Mouse (Mus musculus) heart, embryonic 15.5 days (tissue): Measurements from ENCODE around the gene Gpank1. TPM values are rescaled to one million over a fixed set of nuclear protein-coding genes. Genes with fewer than 3 reads are reported as not detected.

Experiments
- ATAC-seq: fragments of 200-750 bp; cut with Nextera tagmentation; replicated peaks from 2 replicates; pipeline ENCODE4 v1.8.0; 2017; ENCODE audit warnings: low read depth, moderate TSS enrichment; ENCODE audit not compliant: insufficient number of reproducible peaks, insufficient read depth, low FRiP score
- H3K27ac ChIP-seq: fragments of 300-500 bp; sonication (generic); 2 replicates; pipeline ENCODE4 v1.5.1; 2015; ENCODE audit warnings: mild to moderate bottlenecking, inconsistent platforms
- H3K27me3 ChIP-seq: fragments of 300-500 bp; sonication (generic); 2 replicates; pipeline ENCODE4 v1.6.1; 2015; ENCODE audit warnings: inconsistent platforms
- H3K36me3 ChIP-seq: fragments of 300-500 bp; sonication (generic); 2 replicates; pipeline ENCODE4 v1.6.1; 2015; ENCODE audit warnings: mild to moderate bottlenecking, inconsistent platforms
- H3K4me1 ChIP-seq: fragments of 300-500 bp; sonication (generic); replicated peaks from 2 replicates; pipeline ENCODE4 v1.6.1; 2015; ENCODE audit warnings: inconsistent platforms
- H3K4me2 ChIP-seq: fragments of 300-500 bp; sonication (generic); 2 replicates; pipeline ENCODE4 v1.6.1; 2015; ENCODE audit warnings: inconsistent platforms, mild to moderate bottlenecking, moderate library complexity
- H3K4me3 ChIP-seq: fragments of 300-500 bp; sonication (generic); 2 replicates; pipeline ENCODE4 v1.5.1; 2015; ENCODE audit warnings: mild to moderate bottlenecking, inconsistent platforms
- H3K9ac ChIP-seq: fragments of 300-500 bp; sonication (generic); 2 replicates; pipeline ENCODE4 v1.6.1; 2015; ENCODE audit warnings: mild to moderate bottlenecking, inconsistent platforms
- H3K9me3 ChIP-seq: fragments of 300-500 bp; sonication (generic); replicated peaks from 2 replicates; pipeline ENCODE4 v1.6.1; 2016; ENCODE audit warnings: inconsistent platforms
- WGBS: fragments of 180-500 bp; shearing (Covaris S2); methylation state at CpG from one replicate; pipeline ENCODE4 v1.1.7; 2015; ENCODE audit warnings: mixed read lengths; 5-methylcytosine and 5-hydroxymethylcytosine counted together
- polyA plus RNA-seq: library from polyadenylated mRNA; unstranded; fragments of >200 nt; fragmentation: Nextera tagmentation; extraction: Ambion mirVana; gene quantifications from 2 replicates; pipeline ENCODE4 v1.2.1, GENCODE M21; 2015

The Gpank1 gene
- polyA plus RNA-seq, 1 experiment from 2014 or later, result 10.0 TPM

- H3K4me2 ChIP-seq, result no peak overlapping the region
- no peaks in the 10 kb centered on the region for H3K4me1 ChIP-seq
- H3K36me3 ChIP-seq, result peaks cover 98% of the 10 kb centered on the region
- H3K27me3 ChIP-seq, result no peaks in the 10 kb centered on the region
- 80% methylated on average over 7 of the region's 7 CpGs for WGBS
- H3K9me3 ChIP-seq, result no peaks in the 10 kb centered on the region
- no peak for ATAC-seq
- H3K4me3 ChIP-seq, result no peak overlapping the region
- H3K27ac ChIP-seq, result no peak overlapping the region
- no peak overlapping the region for H3K9ac ChIP-seq
Observed at GRCm38 (mm10) chr17:35154616-35155015, 33.4 kb downstream of the Gpank1 start.

- H3K4me2 ChIP-seq, result no peak overlapping the region
- no peak overlapping the region for H3K4me3 ChIP-seq
- peaks cover 98% of the 10 kb centered on the region for H3K36me3 ChIP-seq
- ATAC-seq, result no peak
- no peak overlapping the region for H3K9ac ChIP-seq
- no peaks in the 10 kb centered on the region for H3K4me1 ChIP-seq
- no peaks in the 10 kb centered on the region for H3K9me3 ChIP-seq
- WGBS, result 86% methylated on average over 12 of the region's 12 CpGs
- H3K27me3 ChIP-seq, result no peaks in the 10 kb centered on the region
- no peak overlapping the region for H3K27ac ChIP-seq
Observed at GRCm38 (mm10) chr17:35155451-35155850, 34.2 kb downstream of the Gpank1 start.

GRCm38 (mm10) chr17:35156461-35157200 lies 35.4 kb downstream of the Gpank1 start:
- peaks cover 100% of the 10 kb centered on the region for H3K36me3 ChIP-seq
- no peak overlapping the region for H3K4me3 ChIP-seq
- H3K9me3 ChIP-seq, result no peaks in the 10 kb centered on the region
- H3K27ac ChIP-seq, result no peak overlapping the region
- no peak overlapping the region for H3K9ac ChIP-seq
- H3K4me1 ChIP-seq, result 0 out of 2 replicates have a peak, but pooled peaks cover 2% of the 10 kb centered on the region
- ATAC-seq, result no peak
- no peaks in the 10 kb centered on the region for H3K27me3 ChIP-seq
- WGBS, result 85% methylated on average over 33 of the region's 33 CpGs
- H3K4me2 ChIP-seq, result no peak overlapping the region

- Histone ChIP-seq H3K4me1 (peaks cover 7% of the 10 kb centered on the region), H3K4me2 (no peak overlapping the region), H3K27ac (no peak overlapping the region), H3K36me3 (peaks cover 95% of the 10 kb centered on the region), H3K9ac (no peak overlapping the region), H3K4me3 (no peak overlapping the region), H3K27me3 (no peaks in the 10 kb centered on the region), H3K9me3 (no peaks in the 10 kb centered on the region)
- WGBS, result 93% methylated on average over 8 of the region's 8 CpGs
- ATAC-seq, result no peak
Observed at GRCm38 (mm10) chr17:35157254-35157653, 36.0 kb downstream of the Gpank1 start.

- Histone ChIP-seq H3K4me3 (no peak overlapping the region), H3K27me3 (no peaks in the 10 kb centered on the region), H3K27ac (no peak overlapping the region), H3K36me3 (peaks cover 90% of the 10 kb centered on the region), H3K4me2 (no peak overlapping the region), H3K4me1 (peaks cover 11% of the 10 kb centered on the region), H3K9me3 (no peaks in the 10 kb centered on the region), H3K9ac (no peak overlapping the region; the same call in 1 of the 2 replicates)
- ATAC-seq, result no peak
- 92% methylated on average over 8 of the region's 8 CpGs for WGBS
Observed at GRCm38 (mm10) chr17:35157661-35158175, 36.5 kb downstream of the Gpank1 start.

GRCm38 (mm10) chr17:35158850-35159593 lies 37.8 kb downstream of the Gpank1 start:
- 88% methylated on average over 16 of the region's 16 CpGs for WGBS
- Histone ChIP-seq H3K27me3 (no peaks in the 10 kb centered on the region), H3K9me3 (no peaks in the 10 kb centered on the region), H3K9ac (no peak overlapping the region), H3K36me3 (peaks cover 77% of the 10 kb centered on the region), H3K4me3 (no peak overlapping the region), H3K4me2 (no peak overlapping the region), H3K4me1 (peaks cover 20% of the 10 kb centered on the region), H3K27ac (no peak overlapping the region)
- no peak for ATAC-seq

GRCm38 (mm10) chr17:35159638-35160037 lies 38.4 kb downstream of the Gpank1 start:
- 84% methylated on average over 7 of the region's 7 CpGs for WGBS
- no peak overlapping the region for H3K4me3 ChIP-seq
- no peaks in the 10 kb centered on the region for H3K9me3 ChIP-seq
- no peak overlapping the region for H3K9ac ChIP-seq
- no peak overlapping the region for H3K4me2 ChIP-seq
- no peak for ATAC-seq
- H3K36me3 ChIP-seq, result peaks cover 71% of the 10 kb centered on the region
- H3K27ac ChIP-seq, result no peak overlapping the region
- H3K4me1 ChIP-seq, result peaks cover 20% of the 10 kb centered on the region
- no peaks in the 10 kb centered on the region for H3K27me3 ChIP-seq

GRCm38 (mm10) chr17:35161421-35161820 lies 40.2 kb downstream of the Gpank1 start:
- Histone ChIP-seq H3K4me1 (peaks cover 28% of the 10 kb centered on the region), H3K4me3 (no peak overlapping the region), H3K27ac (no peak overlapping the region), H3K4me2 (no peak overlapping the region), H3K36me3 (peaks cover 53% of the 10 kb centered on the region), H3K9me3 (no peaks in the 10 kb centered on the region), H3K9ac (no peak overlapping the region), H3K27me3 (no peaks in the 10 kb centered on the region)
- no peak for ATAC-seq
- WGBS, result 73% methylated on average over 11 of the region's 11 CpGs

GRCm38 (mm10) chr17:35162121-35162520 lies 40.9 kb downstream of the Gpank1 start:
- no peak for ATAC-seq
- H3K27me3 ChIP-seq, result no peaks in the 10 kb centered on the region
- H3K9ac ChIP-seq, result peak overlapping the region; percentile 98
- H3K9me3 ChIP-seq, result no peaks in the 10 kb centered on the region
- peaks cover 31% of the 10 kb centered on the region for H3K4me1 ChIP-seq
- peak overlapping the region; percentile 92 for H3K4me2 ChIP-seq
- H3K36me3 ChIP-seq, result peaks cover 46% of the 10 kb centered on the region
- H3K4me3 ChIP-seq, result peak overlapping the region; percentile 92
- peak overlapping the region; percentile 6 for H3K27ac ChIP-seq
- WGBS, result 61% methylated on average over 14 of the region's 14 CpGs

GRCm38 (mm10) chr17:35162730-35163129 lies 41.5 kb downstream of the Gpank1 start:
- H3K4me2 ChIP-seq, result peak overlapping the region; percentile 92
- peak overlapping the region; percentile 98 for H3K9ac ChIP-seq
- H3K9me3 ChIP-seq, result no peaks in the 10 kb centered on the region
- peak overlapping the region; percentile 92 for H3K4me3 ChIP-seq
- ATAC-seq, result no peak
- 26% methylated on average over 12 of the region's 12 CpGs for WGBS
- H3K27me3 ChIP-seq, result no peaks in the 10 kb centered on the region
- H3K4me1 ChIP-seq, result peaks cover 31% of the 10 kb centered on the region
- H3K36me3 ChIP-seq, result peaks cover 40% of the 10 kb centered on the region
- peak overlapping the region; percentile 97 for H3K27ac ChIP-seq

GRCm38 (mm10) chr17:35163326-35164081 lies 42.2 kb downstream of the Gpank1 start:
- Histone ChIP-seq H3K4me1 (peaks cover 31% of the 10 kb centered on the region), H3K27me3 (no peaks in the 10 kb centered on the region), H3K9me3 (no peaks in the 10 kb centered on the region), H3K9ac (peak overlapping the region; percentile 98), H3K4me3 (peak overlapping the region; percentile 92), H3K36me3 (peaks cover 32% of the 10 kb centered on the region), H3K27ac (peak overlapping the region; percentile 97), H3K4me2 (peak overlapping the region; percentile 92)
- ATAC-seq, result no peak
- WGBS, result 5% methylated on average over 8 of the region's 8 CpGs
